Mouse (Mus musculus) MEL (cell line): ENCODE measurements around the gene Atf5.

ENCODE experiments used
- BHLHE40 ChIP-seq: IDR thresholded peaks from 2 replicates; pipeline ENCODE4 v1.6.1; 2012; ENCODE audit warnings: low read depth, mild to moderate bottlenecking, inconsistent platforms, low read length, improper control_type of control experiment, borderline replicate concordance
- CHD1 ChIP-seq: IDR thresholded peaks from 2 replicates; pipeline ENCODE4 v1.6.1; 2012; ENCODE audit warnings: low read depth, mild to moderate bottlenecking, inconsistent platforms, low read length, improper control_type of control experiment
- CTCF ChIP-seq, 3 experiments: IDR thresholded peaks in 2 of 3; conservative IDR thresholded peaks in 1 of 3; 2 replicates each; pipeline ENCODE4 v1.5.1; 2011 to 2012; ENCODE audit warnings: low read length in 3 of 3, low read depth in 2 of 3, mild to moderate bottlenecking in 2 of 3, improper control_type of control experiment in 1 of 3, inconsistent platforms in 1 of 3, mixed read lengths in 1 of 3, moderate library complexity in 1 of 3; ENCODE audit not compliant: control insufficient read depth in 1 of 3, insufficient read depth in 1 of 3, poor library complexity in 1 of 3, severe bottlenecking in 1 of 3
- GABPA ChIP-seq: IDR thresholded peaks from 2 replicates; pipeline ENCODE4 v1.6.1; 2012; ENCODE audit warnings: low read depth, mild to moderate bottlenecking, inconsistent platforms, low read length, improper control_type of control experiment, moderate library complexity
- KAT2A ChIP-seq: conservative IDR thresholded peaks from 2 replicates; pipeline ENCODE4 v1.6.1; 2012; ENCODE audit warnings: low read depth, low read length, improper control_type of control experiment, inconsistent platforms
- MEF2A ChIP-seq: IDR thresholded peaks from 2 replicates; pipeline ENCODE4 v1.6.1; 2014; ENCODE audit warnings: low read depth, mild to moderate bottlenecking, inconsistent platforms, low read length, improper control_type of control experiment; ENCODE audit not compliant: poor library complexity, insufficient replicate concordance, severe bottlenecking; ENCODE audit errors: extremely low read depth
- MYC ChIP-seq: IDR thresholded peaks from 2 replicates; pipeline ENCODE4 v1.6.1; 2011; ENCODE audit warnings: low read depth, mild to moderate bottlenecking, low read length, improper control_type of control experiment, moderate library complexity
- POLR2A ChIP-seq, 2 experiments: IDR thresholded peaks; 2 replicates each; pipeline ENCODE4 v1.6.1; 2011 to 2012; ENCODE audit warnings: low read length in 2 of 2, mild to moderate bottlenecking in 2 of 2, control low read depth in 1 of 2, improper control_type of control experiment in 1 of 2, low read depth in 1 of 2, moderate library complexity in 1 of 2; ENCODE audit not compliant: control insufficient read depth in 1 of 2, insufficient read depth in 1 of 2, poor library complexity in 1 of 2
- RCOR1 ChIP-seq: IDR thresholded peaks from 2 replicates; pipeline ENCODE4 v1.6.1; 2012; ENCODE audit warnings: low read depth, mild to moderate bottlenecking, inconsistent platforms, low read length, improper control_type of control experiment
- SMC3 ChIP-seq: IDR thresholded peaks from 2 replicates; pipeline ENCODE4 v1.6.1; 2011; ENCODE audit warnings: low read depth, low read length, improper control_type of control experiment
- TAL1 ChIP-seq: IDR thresholded peaks from 2 replicates; pipeline ENCODE4 v1.6.1; 2012; ENCODE audit warnings: mild to moderate bottlenecking, inconsistent platforms, low read length, moderate library complexity, mixed read lengths
- TCF12 ChIP-seq: IDR thresholded peaks from 2 replicates; pipeline ENCODE4 v1.6.1; 2014; ENCODE audit warnings: low read depth, mild to moderate bottlenecking, inconsistent platforms, low read length, improper control_type of control experiment, moderate library complexity
- USF1 ChIP-seq: IDR thresholded peaks from 2 replicates; pipeline ENCODE4 v1.6.1; 2014; ENCODE audit warnings: low read depth, mild to moderate bottlenecking, inconsistent platforms, low read length, improper control_type of control experiment, moderate library complexity
- ZNF384 ChIP-seq: IDR thresholded peaks from 2 replicates; pipeline ENCODE4 v1.6.1; 2012; ENCODE audit warnings: low read depth, mild to moderate bottlenecking, inconsistent platforms, low read length, improper control_type of control experiment

- TF ChIP-seq TAL1 (no peak), RCOR1 (no peak), USF1 (no peak), POLR2A (IDR thresholded peaks at IDR 0.05; ENCODE audit: control insufficient read depth in 1 of 2, insufficient read depth in 1 of 2, low read depth in 1 of 2, low read length in 2 of 2, poor library complexity in 1 of 2) (no peak), MEF2A (no peak), ZNF384 (no peak), TCF12 (no peak), GABPA (no peak), KAT2A (no peak), CHD1 (no peak), BHLHE40 (no peak), MYC (no peak), CTCF (IDR thresholded peaks at IDR 0.05 in 2 of 3, conservative IDR thresholded peaks at IDR 0.05 in 1 of 3; ENCODE audit: control insufficient read depth in 1 of 3, insufficient read depth in 1 of 3, low read depth in 2 of 3, low read length in 3 of 3, poor library complexity in 1 of 3, severe bottlenecking in 1 of 3) (no peak), SMC3 (no peak)
Observed at GRCm38 (mm10) chr7:44810819-44811557, 5.5 kb downstream of the Atf5 start.
